Mouse (Mus musculus) MEL (cell line): Measurements from ENCODE around the gene Serp2. TPM values are rescaled to one million over a fixed set of nuclear protein-coding genes. Genes with fewer than 3 reads are reported as not detected.
A peak's percentile ranks its signal among the peaks of the same experiment; 100 is the strongest.

Experiments
- DNase-seq: peaks from one replicate; pipeline ENCODE4 v3.0.0; 2011; ENCODE audit warnings: low read depth, low spot score
- H3K27ac ChIP-seq: 2 replicates; pipeline ENCODE4 v1.5.1; 2012; ENCODE audit warnings: low read depth, mild to moderate bottlenecking, control low read depth, low read length, moderate library complexity; ENCODE audit not compliant: control insufficient read depth
- H3K27me3 ChIP-seq, 2 experiments: fragments of 150-350 bp in 1 of 2; sonication (generic) in 1 of 2; 2 replicates each; pipeline ENCODE4 v1.6.1; 2012; ENCODE audit warnings: low read length in 2 of 2, mild to moderate bottlenecking in 2 of 2, improper control_type of control experiment in 1 of 2, moderate library complexity in 1 of 2; ENCODE audit not compliant: insufficient read depth in 2 of 2, control insufficient read depth in 1 of 2
- H3K36me3 ChIP-seq, 2 experiments: 2 replicates each; pipeline ENCODE4 v1.6.1; 2012 to 2014; ENCODE audit warnings: low read length in 2 of 2, improper control_type of control experiment in 1 of 2, inconsistent platforms in 1 of 2, mild to moderate bottlenecking in 1 of 2; ENCODE audit not compliant: insufficient read depth in 2 of 2, control insufficient read depth in 1 of 2
- H3K4me1 ChIP-seq, 2 experiments: fragments of 150-350 bp in 1 of 2; sonication (generic) in 1 of 2; 2 replicates each; pipeline ENCODE4 v1.6.1; 2012; ENCODE audit warnings: low read length in 2 of 2, improper control_type of control experiment in 1 of 2, mild to moderate bottlenecking in 1 of 2; ENCODE audit not compliant: insufficient read depth in 2 of 2, control insufficient read depth in 1 of 2
- H3K4me3 ChIP-seq, 2 experiments: fragments of 150-350 bp in 1 of 2; sonication (generic) in 1 of 2; 2 replicates each; pipeline ENCODE4 v1.5.1; 2012; ENCODE audit warnings: low read depth in 2 of 2, low read length in 2 of 2, mild to moderate bottlenecking in 2 of 2, moderate library complexity in 2 of 2, control low read depth in 1 of 2, improper control_type of control experiment in 1 of 2; ENCODE audit not compliant: control insufficient read depth in 1 of 2, insufficient read depth in 1 of 2
- H3K79me2 ChIP-seq: 2 replicates; pipeline ENCODE4 v1.6.1; 2012; ENCODE audit warnings: mild to moderate bottlenecking, low read length, moderate library complexity; ENCODE audit not compliant: control insufficient read depth, poor library complexity, insufficient read depth
- H3K9ac ChIP-seq: 2 replicates; pipeline ENCODE4 v1.6.1; 2012; ENCODE audit warnings: low read depth, mild to moderate bottlenecking, control low read depth, low read length, moderate library complexity; ENCODE audit not compliant: control insufficient read depth, poor library complexity, severe bottlenecking
- H3K9me3 ChIP-seq: fragments of 150-350 bp; sonication (generic); replicated peaks from 2 replicates; pipeline ENCODE4 v1.6.1; 2012; ENCODE audit warnings: mild to moderate bottlenecking, low read length, improper control_type of control experiment, moderate library complexity; ENCODE audit not compliant: insufficient read depth
- BHLHE40 ChIP-seq: IDR thresholded peaks from 2 replicates; pipeline ENCODE4 v1.6.1; 2012; ENCODE audit warnings: low read depth, mild to moderate bottlenecking, inconsistent platforms, low read length, improper control_type of control experiment, borderline replicate concordance
- CHD1 ChIP-seq: IDR thresholded peaks from 2 replicates; pipeline ENCODE4 v1.6.1; 2012; ENCODE audit warnings: low read depth, mild to moderate bottlenecking, inconsistent platforms, low read length, improper control_type of control experiment
- CTCF ChIP-seq, 3 experiments: IDR thresholded peaks in 2 of 3; conservative IDR thresholded peaks in 1 of 3; 2 replicates each; pipeline ENCODE4 v1.5.1; 2011 to 2012; ENCODE audit warnings: low read length in 3 of 3, low read depth in 2 of 3, mild to moderate bottlenecking in 2 of 3, improper control_type of control experiment in 1 of 3, inconsistent platforms in 1 of 3, mixed read lengths in 1 of 3, moderate library complexity in 1 of 3; ENCODE audit not compliant: control insufficient read depth in 1 of 3, insufficient read depth in 1 of 3, poor library complexity in 1 of 3, severe bottlenecking in 1 of 3
- ELF1 ChIP-seq: IDR thresholded peaks from 2 replicates; pipeline ENCODE4 v1.6.1; 2014; ENCODE audit warnings: low read depth, mild to moderate bottlenecking, inconsistent platforms, low read length, improper control_type of control experiment, moderate library complexity
- ETS1 ChIP-seq: IDR thresholded peaks from 2 replicates; pipeline ENCODE4 v1.6.1; 2012; ENCODE audit warnings: low read depth, mild to moderate bottlenecking, inconsistent platforms, low read length, improper control_type of control experiment, moderate library complexity
- HCFC1 ChIP-seq: IDR thresholded peaks from 2 replicates; pipeline ENCODE4 v1.6.1; 2012; ENCODE audit warnings: low read depth, mild to moderate bottlenecking, inconsistent platforms, low read length, improper control_type of control experiment, moderate library complexity
- JUND ChIP-seq: IDR thresholded peaks from 2 replicates; pipeline ENCODE4 v1.6.1; 2011; ENCODE audit warnings: low read depth, mild to moderate bottlenecking, improper control_type of control experiment, low read length
- KAT2A ChIP-seq: conservative IDR thresholded peaks from 2 replicates; pipeline ENCODE4 v1.6.1; 2012; ENCODE audit warnings: low read depth, low read length, improper control_type of control experiment, inconsistent platforms
- MAFK ChIP-seq: IDR thresholded peaks from 2 replicates; pipeline ENCODE4 v1.6.1; 2011; ENCODE audit warnings: low read depth, mild to moderate bottlenecking, low read length, improper control_type of control experiment, borderline replicate concordance
- MAZ ChIP-seq: IDR thresholded peaks from 2 replicates; pipeline ENCODE4 v1.6.1; 2012; ENCODE audit warnings: low read depth, mild to moderate bottlenecking, inconsistent platforms, low read length, improper control_type of control experiment
- MEF2A ChIP-seq: IDR thresholded peaks from 2 replicates; pipeline ENCODE4 v1.6.1; 2014; ENCODE audit warnings: low read depth, mild to moderate bottlenecking, inconsistent platforms, low read length, improper control_type of control experiment; ENCODE audit not compliant: poor library complexity, insufficient replicate concordance, severe bottlenecking; ENCODE audit errors: extremely low read depth
- MXI1 ChIP-seq: IDR thresholded peaks from 2 replicates; pipeline ENCODE4 v1.6.1; 2011; ENCODE audit warnings: mild to moderate bottlenecking, low read depth, low read length, improper control_type of control experiment
- NELFE ChIP-seq: IDR thresholded peaks from 2 replicates; pipeline ENCODE4 v1.6.1; 2011; ENCODE audit warnings: low read depth, low read length, improper control_type of control experiment
- POLR2A ChIP-seq, 2 experiments: IDR thresholded peaks; 2 replicates each; pipeline ENCODE4 v1.6.1; 2011 to 2012; ENCODE audit warnings: low read length in 2 of 2, mild to moderate bottlenecking in 2 of 2, control low read depth in 1 of 2, improper control_type of control experiment in 1 of 2, low read depth in 1 of 2, moderate library complexity in 1 of 2; ENCODE audit not compliant: control insufficient read depth in 1 of 2, insufficient read depth in 1 of 2, poor library complexity in 1 of 2
- POLR2AphosphoS2 ChIP-seq: IDR thresholded peaks from 2 replicates; pipeline ENCODE4 v1.6.1; 2011; ENCODE audit warnings: low read length, improper control_type of control experiment
- POLR2AphosphoS5 ChIP-seq: IDR thresholded peaks from 2 replicates; pipeline ENCODE4 v1.6.1; 2012; ENCODE audit warnings: low read depth, borderline replicate concordance, mild to moderate bottlenecking, inconsistent platforms, low read length, moderate library complexity, mixed read lengths
- RCOR1 ChIP-seq: IDR thresholded peaks from 2 replicates; pipeline ENCODE4 v1.6.1; 2012; ENCODE audit warnings: low read depth, mild to moderate bottlenecking, inconsistent platforms, low read length, improper control_type of control experiment
- SIN3A ChIP-seq: IDR thresholded peaks from 2 replicates; pipeline ENCODE4 v1.6.1; 2012; ENCODE audit warnings: low read length, improper control_type of control experiment, inconsistent platforms
- TAL1 ChIP-seq: IDR thresholded peaks from 2 replicates; pipeline ENCODE4 v1.6.1; 2012; ENCODE audit warnings: mild to moderate bottlenecking, inconsistent platforms, low read length, moderate library complexity, mixed read lengths
- TBP ChIP-seq: IDR thresholded peaks from 2 replicates; pipeline ENCODE4 v1.8.0; 2011; ENCODE audit warnings: low read depth, low read length, improper control_type of control experiment
- UBTF ChIP-seq: IDR thresholded peaks from 2 replicates; pipeline ENCODE4 v1.6.1; 2012; ENCODE audit warnings: low read depth, mild to moderate bottlenecking, inconsistent platforms, low read length, improper control_type of control experiment, moderate library complexity, borderline replicate concordance; ENCODE audit not compliant: insufficient read depth
- USF1 ChIP-seq: IDR thresholded peaks from 2 replicates; pipeline ENCODE4 v1.6.1; 2014; ENCODE audit warnings: low read depth, mild to moderate bottlenecking, inconsistent platforms, low read length, improper control_type of control experiment, moderate library complexity
- USF2 ChIP-seq, 2 experiments: IDR thresholded peaks; 2 replicates each; pipeline ENCODE4 v1.6.1; 2011 to 2012; ENCODE audit warnings: improper control_type of control experiment in 2 of 2, low read length in 2 of 2, borderline replicate concordance in 1 of 2, inconsistent platforms in 1 of 2, low read depth in 1 of 2, mild to moderate bottlenecking in 1 of 2; ENCODE audit not compliant: insufficient read depth in 1 of 2
- ZKSCAN1 ChIP-seq: IDR thresholded peaks from 2 replicates; pipeline ENCODE4 v1.6.1; 2012; ENCODE audit warnings: low read depth, mild to moderate bottlenecking, inconsistent platforms, low read length, improper control_type of control experiment, moderate library complexity
- polyA plus RNA-seq, 2 experiments: library from polyadenylated mRNA; stranded (reverse) in 1 of 2; unstranded in 1 of 2; fragments of >175 nt in 1 of 2; fragments of >200 nt in 1 of 2; gene quantifications; 2 replicates each; pipeline versions ENCODE4 v1.2.1 to v1.2.4; 2012; ENCODE audit warnings: low replicate concordance in 2 of 2, low read depth in 1 of 2; ENCODE audit not compliant: insufficient read length in 2 of 2, insufficient read depth in 1 of 2, missing spikeins in 1 of 2
- total RNA-seq: library from RNA; depleted of rRNA; stranded (reverse); fragments of 300-350 nt; gene quantifications from 2 replicates; pipeline ENCODE4 v1.2.3, GENCODE M21; 2012

The Serp2 gene
- total and polyA plus RNA-seq, 3 experiments: 0.42 to 0.56 TPM; not detected in 1

DNA sequence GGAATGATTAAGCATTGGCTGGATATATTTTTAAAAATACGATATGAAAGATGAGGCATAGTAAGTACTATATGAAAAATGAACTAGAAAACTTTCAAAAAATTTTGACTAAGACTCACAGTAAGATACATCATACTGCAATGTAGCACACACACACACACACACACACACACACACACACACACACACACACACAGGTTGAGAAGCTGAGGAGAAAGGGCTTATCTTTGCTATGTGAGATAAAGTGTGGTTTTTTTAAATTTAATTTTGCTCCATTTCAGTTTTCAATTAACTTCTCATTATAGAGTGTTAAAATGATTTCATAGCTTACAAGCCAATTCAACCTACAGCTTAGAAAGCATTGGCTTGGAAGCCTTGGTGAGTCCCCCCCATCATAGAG, 33.3 kb downstream of the Serp2 start (continued):
- TF ChIP-seq MAFK (no peak), MEF2A (0 out of 2 replicates have a peak, but pooled peaks have one; percentile 24), POLR2A (IDR thresholded peaks at IDR 0.05; ENCODE audit: control insufficient read depth in 1 of 2, insufficient read depth in 1 of 2, low read depth in 1 of 2, low read length in 2 of 2, poor library complexity in 1 of 2) (no peak), HCFC1 (no peak), TAL1 (no peak), ZKSCAN1 (no peak), SIN3A (no peak), USF1 (no peak), KAT2A (no peak), MAZ (no peak), POLR2AphosphoS2 (no peak), CHD1 (no peak)
- TF ChIP-seq, all 39 proteins: peak for 7

GRCm38 (mm10) chr14:76521308-76521707, 35.4 kb downstream of the Serp2 start:
- H3K27ac ChIP-seq: no peak overlapping the region
- H3K9ac ChIP-seq: no peak overlapping the region
- TF ChIP-seq MEF2A (no peak), POLR2AphosphoS5 (no peak), KAT2A (no peak), ETS1 (no peak), CTCF (IDR thresholded peaks at IDR 0.05 in 2 of 3, conservative IDR thresholded peaks at IDR 0.05 in 1 of 3; ENCODE audit: control insufficient read depth in 1 of 3, insufficient read depth in 1 of 3, low read depth in 2 of 3, low read length in 3 of 3, poor library complexity in 1 of 3, severe bottlenecking in 1 of 3) (no peak), USF2 (IDR thresholded peaks at IDR 0.05; ENCODE audit: borderline replicate concordance in 1 of 2, insufficient read depth in 1 of 2, low read depth in 1 of 2, low read length in 2 of 2) (no peak), TBP (no peak), HCFC1 (no peak), JUND (no peak), ZKSCAN1 (no peak), ELF1 (no peak), CHD1 (no peak), TAL1 (no peak), BHLHE40 (no peak), NELFE (no peak), SIN3A (no peak), RCOR1 (no peak), UBTF (no peak), MAFK (no peak), MXI1 (no peak)
- peaks cover 3 to 22% of the 10 kb centered on the region in 2 experiments for H3K4me1 ChIP-seq
- no peaks in the 10 kb centered on the region for H3K9me3 ChIP-seq
- no peaks in the 10 kb centered on the region for H3K79me2 ChIP-seq
- H3K36me3 ChIP-seq: peaks cover 0 to 13% of the 10 kb centered on the region in 2 experiments; a peak in 2 of 4 replicates
- H3K27me3 ChIP-seq: no peaks in the 10 kb centered on the region
- H3K4me3 ChIP-seq: no peak overlapping the region
- no peak for DNase-seq
